Mouse (Mus musculus): ENCODE data around the gene Frat2.
"Not testable (repeated sequence)": the region's sequence is repeated elsewhere in the genome, so short reads cannot be mapped to it uniquely, and the experiment has no call there.

Frat2 gene

GRCm38 (mm10) chr19:41847992-41848851 lies at the start of gene Frat2:
Frat2 (minus strand) TSS chr19:41848132.
- DNase-seq = peak; percentile 92 to 95

GRCm38 (mm10) chr19:41896319-41896711 lies 48.4 kb upstream of the Frat2 start:
- DNase-seq = no peak

GRCm38 (mm10) chr19:41895460-41896318 lies 47.8 kb upstream of the Frat2 start, which contains the start of gene Rrp12:
Rrp12 (minus strand) TSS chr19:41896173.
- DNase-seq = peak; percentile 89 to 92

DNA sequence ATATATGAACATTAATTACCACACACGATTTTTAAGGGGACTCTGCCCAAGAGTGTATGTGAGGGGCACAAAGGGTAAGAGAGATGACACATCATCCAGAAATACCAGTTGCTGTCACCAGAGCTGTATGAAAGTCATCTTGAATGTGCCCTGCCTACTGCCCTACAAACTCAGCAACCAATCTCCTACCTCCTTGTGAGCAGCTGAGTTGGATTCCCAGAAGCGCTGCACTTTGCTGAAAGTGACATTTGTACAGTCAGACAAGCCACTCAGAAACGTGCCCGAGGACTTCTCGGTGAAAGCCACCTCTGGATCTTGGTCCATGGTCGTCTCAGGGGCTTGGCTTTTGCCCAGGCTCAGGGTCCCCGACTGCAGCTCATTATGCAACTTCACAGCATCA lies 47.0 kb upstream of the Frat2 start:
- DNase-seq = no peak

DNA sequence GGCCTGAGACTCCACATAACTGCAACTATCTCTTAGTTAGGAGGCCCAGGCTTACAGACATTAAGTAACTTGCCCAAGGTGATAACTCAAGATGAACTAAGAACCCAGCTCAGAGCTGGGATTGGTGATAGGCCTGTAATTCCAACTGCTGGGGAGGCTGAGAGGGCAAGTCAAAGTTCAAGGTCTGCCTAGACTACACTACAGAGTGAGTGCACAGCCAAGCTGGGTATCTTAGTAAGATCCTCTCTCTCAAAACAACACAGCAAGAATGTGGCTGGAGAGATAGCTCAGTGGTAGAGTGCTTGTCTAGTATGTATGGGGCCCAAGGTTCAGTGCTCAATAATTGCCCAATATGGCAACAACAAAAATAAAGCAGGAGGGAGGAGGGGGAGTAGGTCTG lies 40.3 kb upstream of the Frat2 start:
- DNase-seq = no peak

DNA sequence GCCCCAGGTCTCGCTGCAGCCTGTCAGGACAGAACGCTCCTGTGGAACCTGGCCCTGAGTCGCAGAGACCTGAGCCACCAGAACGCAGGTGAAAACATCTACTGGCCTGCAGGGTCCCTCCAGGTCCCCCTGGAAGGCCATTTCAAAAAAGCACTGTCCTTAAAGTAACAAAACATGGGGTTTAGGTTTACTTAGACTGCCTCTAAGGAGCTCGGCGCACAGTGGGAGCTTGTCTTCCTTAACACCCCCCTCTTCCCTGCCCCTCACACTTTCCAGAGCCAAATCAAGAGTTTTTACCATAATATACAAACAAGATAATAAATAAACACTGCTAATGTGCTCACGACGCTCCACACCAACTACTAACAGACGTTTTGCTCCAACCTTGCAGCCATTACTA lies 36.0 kb upstream of the Frat2 start:
- DNase-seq = no peak

DNA sequence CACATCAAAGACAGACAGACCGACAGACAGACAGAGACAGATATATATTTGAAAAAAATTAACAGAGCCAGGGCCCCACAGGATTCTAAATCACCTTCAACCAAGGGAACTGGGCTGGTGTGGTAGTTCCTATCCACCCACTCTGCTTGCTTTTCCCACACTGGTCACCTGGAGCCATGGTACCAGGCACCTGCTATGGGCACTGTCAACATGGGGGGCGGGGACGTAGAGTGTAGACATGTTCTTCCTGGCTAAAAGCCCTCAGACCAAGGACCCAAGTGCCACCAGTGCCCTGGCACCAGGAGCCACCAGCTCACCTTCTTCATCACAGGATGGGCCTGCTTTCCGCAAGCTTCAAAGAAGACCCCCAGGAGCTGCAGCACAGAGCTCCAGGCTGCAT lies 33.9 kb upstream of the Frat2 start:
- no peak for DNase-seq

DNA sequence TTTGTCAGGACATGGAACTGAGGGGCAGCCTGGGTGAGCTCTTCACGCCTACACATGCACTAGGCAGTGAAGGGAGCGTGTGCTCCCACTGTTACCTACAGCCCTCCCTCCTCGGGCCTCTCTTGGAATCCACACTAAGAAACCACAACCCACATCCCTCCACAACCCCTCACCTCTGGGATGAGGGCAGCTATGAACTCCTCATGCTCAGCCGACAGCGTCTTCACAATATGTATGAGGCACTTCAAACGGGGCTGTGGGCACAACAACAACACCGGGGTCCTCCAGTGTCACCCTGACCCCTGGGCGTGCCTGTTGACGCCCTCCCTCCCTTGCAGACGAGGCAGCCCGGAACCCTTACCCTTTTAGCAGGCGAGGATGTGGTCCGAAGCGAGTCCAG lies 26.4 kb upstream of the Frat2 start:
- no peak for DNase-seq

- DNase-seq = no peak
These were observed 24.4 kb upstream of the Frat2 start for GRCm38 (mm10) chr19:41872285-41872684.

DNA sequence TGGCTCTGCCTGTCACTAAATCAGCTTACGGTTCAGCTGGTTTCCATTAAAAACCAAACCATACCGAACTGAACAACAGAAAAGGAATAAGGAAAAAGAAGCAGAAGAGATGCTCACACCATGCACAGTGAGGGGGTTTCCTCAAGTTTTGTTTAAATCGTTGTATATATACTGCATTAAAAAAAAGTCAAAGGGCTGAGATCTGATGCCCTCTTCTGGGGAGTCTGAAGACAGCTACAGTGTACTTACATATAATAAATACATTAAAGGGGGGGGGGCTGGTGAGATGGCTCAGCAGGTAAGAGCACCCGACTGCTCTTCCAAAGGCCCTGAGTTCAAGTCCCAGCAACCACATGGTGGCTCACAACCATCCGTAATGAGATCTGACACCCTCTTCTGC lies 22.0 kb upstream of the Frat2 start:
- DNase-seq = not testable (repeated sequence)

DNA sequence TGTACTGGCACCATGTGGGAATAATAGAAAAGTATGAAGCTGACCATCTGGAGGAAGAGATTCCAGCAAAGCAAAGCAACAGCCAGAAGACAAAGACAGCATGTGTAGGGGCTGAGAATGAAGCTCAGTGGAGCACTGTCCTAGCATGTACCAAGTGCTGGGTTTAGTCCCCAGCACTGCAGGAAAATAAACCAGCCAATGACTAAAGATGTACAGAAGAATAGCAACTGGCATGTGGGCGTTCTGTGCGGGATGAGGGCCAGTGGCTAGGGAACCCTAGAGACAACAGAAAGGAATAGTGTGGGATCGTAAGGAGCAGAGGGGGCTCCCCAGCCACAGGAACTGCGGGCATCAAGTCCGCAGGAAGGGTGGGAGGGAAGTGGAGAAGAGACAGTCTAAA lies 21.4 kb upstream of the Frat2 start:
- DNase-seq = no peak

DNA sequence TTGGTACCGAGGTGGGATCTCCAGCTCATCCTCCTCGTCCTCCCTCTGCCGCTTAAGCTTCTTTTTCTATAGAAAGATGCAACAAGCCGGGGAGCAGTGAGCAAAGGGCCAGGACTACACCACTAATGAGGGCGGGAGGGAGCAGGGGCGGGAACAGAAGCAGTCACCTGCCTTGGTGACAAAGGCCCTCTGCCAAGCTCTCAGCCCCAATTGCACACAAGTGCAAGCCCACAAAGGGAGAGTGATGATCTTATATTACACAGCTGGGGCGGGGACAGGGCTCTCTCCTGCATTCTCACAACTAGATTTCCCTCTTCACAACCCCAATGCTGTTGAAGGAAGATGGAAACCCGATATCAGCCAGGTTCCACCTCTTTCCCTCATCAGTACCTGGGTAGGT lies 18.8 kb upstream of the Frat2 start:
- DNase-seq = no peak

GRCm38 (mm10) chr19:41857816-41858310 lies 9.9 kb upstream of the Frat2 start:
- DNase-seq = no peak

DNA sequence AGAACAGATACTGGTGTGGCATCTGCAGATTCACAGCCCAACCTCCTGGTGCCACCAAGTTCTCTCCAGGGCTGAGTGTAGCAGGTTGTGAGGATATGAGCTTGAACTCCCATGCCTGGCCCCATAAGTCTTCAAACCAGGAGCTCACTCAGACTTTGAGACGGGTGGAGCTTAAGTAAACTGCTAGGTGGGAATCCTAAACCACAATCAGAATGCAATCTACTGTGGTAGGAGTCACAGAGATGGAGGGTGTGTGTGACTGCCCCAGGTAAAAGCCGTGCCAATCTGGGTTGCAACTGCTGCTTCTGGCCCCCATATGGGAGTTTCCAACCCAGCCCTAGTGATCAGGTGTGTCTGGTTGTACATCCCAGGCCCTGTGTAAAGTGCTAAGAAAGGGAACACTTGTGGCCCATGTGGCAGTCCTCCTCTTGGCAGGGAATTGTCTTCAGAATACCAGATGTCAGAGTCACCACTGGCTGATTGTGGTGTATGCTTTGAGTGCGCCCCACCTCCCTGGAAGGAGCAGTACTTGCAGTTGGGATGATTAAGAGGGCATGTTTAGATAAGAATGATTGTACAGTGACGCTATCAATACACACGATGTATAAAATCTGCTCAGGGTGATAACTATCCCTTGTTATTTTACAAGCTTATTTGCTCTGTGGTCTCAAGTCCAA lies 9.3 kb upstream of the Frat2 start:
- no peak for DNase-seq

GRCm38 (mm10) chr19:41852423-41852822 lies 4.5 kb upstream of the Frat2 start:
- DNase-seq = no peak

DNA sequence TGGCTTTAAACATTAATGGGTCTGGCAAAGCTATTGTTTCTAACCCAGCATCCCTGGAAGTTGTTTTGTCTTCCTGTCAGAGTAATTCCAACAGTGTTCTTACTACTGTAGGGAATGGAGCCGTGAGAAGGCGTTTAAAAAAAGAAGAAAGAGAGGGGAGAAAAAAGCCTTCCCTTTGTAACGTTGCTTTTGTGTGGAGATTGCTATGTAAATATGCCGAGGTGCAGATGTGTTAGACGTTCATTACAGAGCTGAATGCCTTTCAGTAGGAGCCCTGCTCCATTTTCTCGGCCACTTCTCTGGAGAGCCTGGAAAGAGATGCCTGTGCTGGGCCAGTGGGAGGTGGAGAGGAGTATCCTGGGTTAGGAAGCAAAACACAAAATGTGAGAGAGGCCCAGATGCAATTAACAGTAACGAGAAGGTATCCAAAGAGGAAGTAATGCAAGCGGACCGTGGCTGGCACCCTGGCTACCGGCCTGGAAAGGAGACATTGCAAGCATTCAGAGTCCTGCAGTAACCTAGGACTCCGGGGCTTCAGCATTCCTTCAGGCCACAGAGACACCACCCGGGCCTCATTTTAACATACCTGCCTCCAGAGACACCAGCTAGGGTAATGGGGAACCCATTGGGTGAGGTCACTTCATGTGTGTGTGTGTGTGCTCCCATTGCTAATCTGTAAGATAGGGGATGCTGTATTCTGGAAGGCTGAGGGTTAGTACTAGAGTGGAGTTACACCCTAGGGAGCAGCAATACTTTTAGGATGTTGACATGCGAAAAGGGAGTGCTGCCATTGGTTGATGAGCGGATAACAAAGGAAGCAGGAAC lies 3.0 kb upstream of the Frat2 start:
- no peak for DNase-seq

GRCm38 (mm10) chr19:41850021-41850718 lies 2.2 kb upstream of the Frat2 start:
- peak; percentile 22 to 26 for DNase-seq

DNA sequence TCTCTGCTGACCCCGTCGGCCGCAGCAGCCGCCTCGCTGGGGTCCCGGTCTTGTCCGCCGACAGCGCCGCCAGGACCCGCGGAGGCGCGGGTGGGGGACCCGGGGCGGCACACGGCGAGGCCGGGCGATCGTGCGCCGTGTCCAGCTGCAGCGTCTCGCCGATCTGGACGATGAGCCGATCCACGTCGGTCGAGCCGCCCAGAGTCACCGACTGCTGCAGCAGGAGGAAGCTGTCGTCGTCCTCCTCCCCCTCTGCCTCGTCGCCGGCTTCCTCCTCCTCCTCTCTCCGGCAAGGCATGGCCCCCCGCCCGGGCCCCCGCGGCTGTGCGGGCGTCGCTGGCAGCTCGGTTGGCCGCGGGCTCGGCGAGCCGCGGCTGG lies 329 bp downstream of the Frat2 start:
- not testable (repeated sequence) for DNase-seq

DNA sequence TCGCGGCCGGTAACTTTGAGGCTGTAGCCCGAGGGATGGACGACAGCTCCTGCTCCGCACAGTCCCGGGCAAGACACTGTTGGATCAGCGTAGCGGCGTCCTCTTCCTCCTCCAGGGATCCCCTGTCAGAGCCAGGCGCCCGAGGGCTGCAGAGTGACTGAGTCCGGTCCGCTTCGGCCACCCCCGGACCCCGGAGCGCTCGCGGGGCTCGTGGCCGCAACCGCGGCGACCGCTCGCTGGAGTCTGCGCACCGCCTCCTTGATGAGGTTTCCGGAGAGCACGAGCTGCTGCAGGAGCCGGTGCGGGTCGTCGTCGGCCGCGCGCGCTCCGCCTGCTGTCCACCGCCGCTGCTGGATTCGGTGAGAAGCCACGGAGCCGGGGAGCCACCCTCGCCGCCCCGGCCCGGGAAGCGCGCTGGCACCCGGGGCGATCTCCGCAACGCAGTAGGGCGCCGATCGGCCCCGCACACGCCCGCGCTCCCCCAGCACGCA lies 796 bp downstream of the Frat2 start:
- peak; percentile 67 to 72 for DNase-seq

- peak; percentile 56 to 57 for DNase-seq
These were observed 1.4 kb downstream of the Frat2 start for GRCm38 (mm10) chr19:41846366-41847090.

DNA sequence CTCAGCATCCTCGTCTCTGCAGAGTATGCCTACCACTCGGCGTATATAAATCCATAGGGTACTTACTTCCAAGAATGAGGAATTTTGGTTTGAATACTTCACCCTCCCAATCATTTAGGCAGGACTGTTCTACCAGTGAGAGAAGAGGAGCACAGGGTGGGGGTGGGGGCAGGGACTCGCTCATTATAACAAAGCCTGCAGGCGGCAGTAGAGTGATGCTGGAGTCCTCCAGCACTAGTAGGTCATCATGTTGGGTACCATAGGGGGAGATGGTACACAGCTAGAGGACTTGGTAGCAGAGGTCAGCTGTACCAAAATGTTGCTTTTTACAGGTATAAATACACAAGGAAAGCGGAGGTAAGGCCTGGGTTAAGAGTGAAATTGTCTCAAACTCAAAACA lies 3.6 kb downstream of the Frat2 start:
- DNase-seq = no peak
